Mouse (Mus musculus) bone marrow, adult 2 months (tissue): ENCODE results near the gene Cx3cr1.

Experiments used
- CTCF ChIP-seq: fragments of 200-500 bp; IDR thresholded peaks from 2 replicates; pipeline ENCODE4 v1.5.1; 2011; ENCODE audit warnings: low read length, control low read depth; ENCODE audit not compliant: control insufficient read depth, insufficient read depth
- POLR2A ChIP-seq: fragments of 200-500 bp; IDR thresholded peaks from 2 replicates; pipeline ENCODE4 v1.6.1; 2011; ENCODE audit warnings: low read depth, mild to moderate bottlenecking, control low read depth, low read length, borderline replicate concordance; ENCODE audit not compliant: control insufficient read depth

DNA sequence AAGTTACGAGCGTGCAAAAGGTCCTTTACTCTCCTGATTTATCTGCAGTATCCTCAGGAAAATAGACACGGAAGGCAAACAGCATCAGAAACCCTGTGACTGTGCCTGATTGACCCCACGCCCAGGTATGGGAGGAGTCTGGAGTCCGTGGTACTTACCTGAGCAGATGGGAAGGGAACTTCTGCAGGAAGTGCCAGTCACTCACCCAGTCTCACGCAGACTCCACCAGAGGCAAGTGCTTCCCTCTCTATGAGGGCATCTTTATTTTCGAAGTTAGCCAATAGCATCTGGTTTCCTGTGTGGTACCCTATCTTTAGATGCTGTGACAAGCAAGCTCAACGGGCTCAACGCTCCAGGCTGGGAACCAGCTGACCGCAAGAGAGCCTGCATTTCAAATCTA is 1.6 kb downstream of the Cx3cr1 start:
- TF ChIP-seq POLR2A (no peak), CTCF (no peak)
